Mouse (Mus musculus) embryonic facial prominence, embryonic 12.5 days (tissue): ENCODE data around the gene Grk4. TPM values are rescaled to one million over a fixed set of nuclear protein-coding genes. Genes with fewer than 3 reads are reported as not detected.
"Not testable (repeated sequence)": the region's sequence is repeated elsewhere in the genome, so short reads cannot be mapped to it uniquely, and the experiment has no call there.

Experiments used
- ATAC-seq: fragments of 200-750 bp; cut with Nextera tagmentation; 2 replicates; pipeline ENCODE4 v1.8.0; 2017; ENCODE audit not compliant: insufficient number of reproducible peaks, insufficient read depth, low FRiP score, low TSS enrichment
- H3K27ac ChIP-seq: fragments of 300-500 bp; sonication (generic); 2 replicates; pipeline ENCODE4 v1.5.1; 2016; ENCODE audit warnings: mild to moderate bottlenecking
- H3K27me3 ChIP-seq: fragments of 300-500 bp; sonication (generic); 2 replicates; pipeline ENCODE4 v1.6.1; 2016; ENCODE audit warnings: mild to moderate bottlenecking, moderate library complexity
- H3K36me3 ChIP-seq: fragments of 300-500 bp; sonication (generic); 2 replicates; pipeline ENCODE4 v1.6.1; 2016; ENCODE audit warnings: mild to moderate bottlenecking
- H3K4me1 ChIP-seq: fragments of 300-500 bp; sonication (generic); 2 replicates; pipeline ENCODE4 v1.6.1; 2016
- H3K4me2 ChIP-seq: fragments of 300-500 bp; sonication (generic); replicated peaks from 2 replicates; pipeline ENCODE4 v1.6.1; 2016; ENCODE audit warnings: mild to moderate bottlenecking, moderate library complexity
- H3K4me3 ChIP-seq: fragments of 300-500 bp; sonication (generic); 2 replicates; pipeline ENCODE4 v1.5.1; 2016; ENCODE audit warnings: mild to moderate bottlenecking
- H3K9ac ChIP-seq: fragments of 300-500 bp; sonication (generic); 2 replicates; pipeline ENCODE4 v1.6.1; 2016; ENCODE audit warnings: mild to moderate bottlenecking, moderate library complexity
- H3K9me3 ChIP-seq: fragments of 300-500 bp; sonication (generic); 2 replicates; pipeline ENCODE4 v1.6.1; 2016; ENCODE audit warnings: mild to moderate bottlenecking, moderate library complexity
- WGBS: fragments of 180-500 bp; shearing (Covaris S2); methylation state at CpG from one replicate; pipeline ENCODE4 v1.1.7; 2016; 5-methylcytosine and 5-hydroxymethylcytosine counted together
- polyA plus RNA-seq: library from polyadenylated mRNA; unstranded; fragments of >200 nt; fragmentation: Nextera tagmentation; extraction: Ambion mirVana; gene quantifications from 2 replicates; pipeline ENCODE4 v1.2.1, GENCODE M21; 2016

Gene Grk4
- polyA plus RNA-seq, 1 experiment from 2014 or later, result 4.8 TPM

GRCm38 (mm10) chr5:34654881-34655280, 5.3 kb upstream of the Grk4 start:
- no peak overlapping the region for H3K4me2 ChIP-seq
- WGBS, result 90% methylated on average over 9 of the region's 9 CpGs
- H3K36me3 ChIP-seq, result peaks cover 70% of the 10 kb centered on the region
- H3K27ac ChIP-seq, result no peak overlapping the region
- no peak overlapping the region for H3K4me3 ChIP-seq
- H3K9me3 ChIP-seq, result no peaks in the 10 kb centered on the region
- peaks cover 5% of the 10 kb centered on the region for H3K4me1 ChIP-seq
- no peak overlapping the region for H3K9ac ChIP-seq
- H3K27me3 ChIP-seq, result no peaks in the 10 kb centered on the region
- no peak for ATAC-seq

GRCm38 (mm10) chr5:34657556-34657955, 2.6 kb upstream of the Grk4 start:
- Histone ChIP-seq H3K4me2 (no peak overlapping the region), H3K27ac (no peak overlapping the region), H3K27me3 (no peaks in the 10 kb centered on the region), H3K9me3 (no peaks in the 10 kb centered on the region), H3K4me1 (peaks cover 5% of the 10 kb centered on the region), H3K36me3 (peaks cover 44% of the 10 kb centered on the region), H3K4me3 (no peak overlapping the region), H3K9ac (no peak overlapping the region)
- ATAC-seq, result no peak
- WGBS, result 93% methylated on average over 8 of the region's 8 CpGs

GRCm38 (mm10) chr5:34660591-34661130, 482 bp downstream of the Grk4 start:
- H3K9ac ChIP-seq, result peak overlapping the region; percentile 55
- H3K27me3 ChIP-seq, result no peaks in the 10 kb centered on the region
- peaks cover 17% of the 10 kb centered on the region for H3K36me3 ChIP-seq
- peaks cover 5% of the 10 kb centered on the region for H3K4me1 ChIP-seq
- WGBS, result under 1% methylated on average over 57 of the region's 57 CpGs
- ATAC-seq, result no peak; the same call in 1 of the 2 replicates
- peak overlapping the region; percentile 81 for H3K4me3 ChIP-seq
- no peaks in the 10 kb centered on the region for H3K9me3 ChIP-seq
- peak overlapping the region; percentile 80 for H3K27ac ChIP-seq
- H3K4me2 ChIP-seq, result peak overlapping the region; percentile 53

GRCm38 (mm10) chr5:34661909-34662308, 1.7 kb downstream of the Grk4 start:
- H3K36me3 ChIP-seq, result peaks cover 7% of the 10 kb centered on the region; the same call in 1 of the 2 replicates
- H3K4me3 ChIP-seq, result no peak overlapping the region
- peaks cover 5% of the 10 kb centered on the region for H3K4me1 ChIP-seq
- H3K4me2 ChIP-seq, result no peak overlapping the region
- no peak for ATAC-seq
- no peak overlapping the region for H3K27ac ChIP-seq
- H3K9me3 ChIP-seq, result no peaks in the 10 kb centered on the region
- no peak overlapping the region for H3K9ac ChIP-seq
- WGBS, result 83% methylated on average over 4 of the region's 4 CpGs
- H3K27me3 ChIP-seq, result no peaks in the 10 kb centered on the region

GRCm38 (mm10) chr5:34663231-34663630, 3.1 kb downstream of the Grk4 start:
- WGBS, result 100% methylated on average over 2 of the region's 2 CpGs

GRCm38 (mm10) chr5:34669493-34669892, 9.3 kb downstream of the Grk4 start:
- Histone ChIP-seq H3K9ac (no peak overlapping the region), H3K9me3 (no peaks in the 10 kb centered on the region), H3K27me3 (no peaks in the 10 kb centered on the region), H3K4me1 (no peaks in the 10 kb centered on the region), H3K36me3 (0 out of 2 replicates have a peak, but pooled peaks cover 3% of the 10 kb centered on the region), H3K4me2 (no peak overlapping the region), H3K4me3 (no peak overlapping the region), H3K27ac (no peak overlapping the region)
- 82% methylated on average over 2 of the region's 2 CpGs for WGBS
- no peak for ATAC-seq

More at GRCm38 (mm10) chr5:34663231-34663630, 3.1 kb downstream of the Grk4 start:
- H3K9me3 ChIP-seq, result no peaks in the 10 kb centered on the region
- no peak overlapping the region for H3K27ac ChIP-seq
- H3K36me3 ChIP-seq, result no peaks in the 10 kb centered on the region
- H3K4me1 ChIP-seq, result peaks cover 5% of the 10 kb centered on the region
- H3K4me2 ChIP-seq, result no peak overlapping the region
- H3K27me3 ChIP-seq, result no peaks in the 10 kb centered on the region
- no peak overlapping the region for H3K9ac ChIP-seq
- no peak overlapping the region for H3K4me3 ChIP-seq
- no peak for ATAC-seq

GRCm38 (mm10) chr5:34670280-34670679, 10.1 kb downstream of the Grk4 start:
- Histone ChIP-seq H3K4me2 (no peak overlapping the region), H3K27me3 (no peaks in the 10 kb centered on the region)
- 77% methylated on average over 4 of the region's 4 CpGs for WGBS

GRCm38 (mm10) chr5:34689868-34690267, 29.7 kb downstream of the Grk4 start:
- H3K4me3 ChIP-seq, result no peak overlapping the region
- no peak overlapping the region for H3K4me2 ChIP-seq
- no peaks in the 10 kb centered on the region for H3K27me3 ChIP-seq
- no peaks in the 10 kb centered on the region for H3K36me3 ChIP-seq
- no peak overlapping the region for H3K9ac ChIP-seq
- no peaks in the 10 kb centered on the region for H3K4me1 ChIP-seq
- no peak overlapping the region for H3K27ac ChIP-seq
- no peaks in the 10 kb centered on the region for H3K9me3 ChIP-seq
- no peak for ATAC-seq
- 93% methylated on average over 1 of the region's 1 CpGs for WGBS

More at GRCm38 (mm10) chr5:34670280-34670679, 10.1 kb downstream of the Grk4 start:
- no peak overlapping the region for H3K9ac ChIP-seq
- ATAC-seq, result no peak
- H3K4me1 ChIP-seq, result no peaks in the 10 kb centered on the region
- no peaks in the 10 kb centered on the region for H3K9me3 ChIP-seq
- no peak overlapping the region for H3K4me3 ChIP-seq
- 0 out of 2 replicates have a peak, but pooled peaks cover 3% of the 10 kb centered on the region for H3K36me3 ChIP-seq
- H3K27ac ChIP-seq, result no peak overlapping the region

- H3K4me1 ChIP-seq, result no peaks in the 10 kb centered on the region
- WGBS, result 54% methylated on average over 2 of the region's 2 CpGs
- no peak overlapping the region for H3K27ac ChIP-seq
- H3K9ac ChIP-seq, result no peak overlapping the region
- no peak for ATAC-seq
- H3K36me3 ChIP-seq, result no peaks in the 10 kb centered on the region
- no peaks in the 10 kb centered on the region for H3K9me3 ChIP-seq
- no peaks in the 10 kb centered on the region for H3K27me3 ChIP-seq
- no peak overlapping the region for H3K4me3 ChIP-seq
- H3K4me2 ChIP-seq, result no peak overlapping the region
These were observed 32.6 kb downstream of the Grk4 start for GRCm38 (mm10) chr5:34692782-34693181.

- Histone ChIP-seq H3K36me3 (no peaks in the 10 kb centered on the region), H3K4me1 (no peaks in the 10 kb centered on the region), H3K27ac (no peak overlapping the region), H3K4me3 (no peak overlapping the region), H3K9ac (no peak overlapping the region), H3K4me2 (no peak overlapping the region), H3K27me3 (no peaks in the 10 kb centered on the region), H3K9me3 (no peaks in the 10 kb centered on the region)
- 77% methylated on average over 5 of the region's 5 CpGs for WGBS
- no peak for ATAC-seq
These were observed 35.3 kb downstream of the Grk4 start for GRCm38 (mm10) chr5:34695521-34695920.

GRCm38 (mm10) chr5:34708436-34708835, 48.3 kb downstream of the Grk4 start:
- no peak overlapping the region for H3K27ac ChIP-seq
- H3K9me3 ChIP-seq, result no peaks in the 10 kb centered on the region
- H3K36me3 ChIP-seq, result no peaks in the 10 kb centered on the region
- H3K27me3 ChIP-seq, result no peaks in the 10 kb centered on the region
- no peak for ATAC-seq
- H3K4me1 ChIP-seq, result no peaks in the 10 kb centered on the region
- no peak overlapping the region for H3K4me2 ChIP-seq
- H3K4me3 ChIP-seq, result no peak overlapping the region
- 86% methylated on average over 1 of the region's 1 CpGs for WGBS
- H3K9ac ChIP-seq, result no peak overlapping the region

- not testable (repeated sequence) for ATAC-seq
These were observed 54.2 kb downstream of the Grk4 start for GRCm38 (mm10) chr5:34714371-34714770.

More at GRCm38 (mm10) chr5:34714371-34714770, 54.2 kb downstream of the Grk4 start:
- H3K4me3 ChIP-seq, H3K9me3 ChIP-seq, H3K9ac ChIP-seq, H3K36me3 ChIP-seq, H3K27ac ChIP-seq, H3K4me1 ChIP-seq, H3K27me3 ChIP-seq, H3K4me2 ChIP-seq: not testable (repeated sequence)
- WGBS, result 80% methylated on average over 3 of the region's 3 CpGs
